Mouse (Mus musculus): ENCODE measurements around the gene Sytl2. TPM values are rescaled to one million over a fixed set of nuclear protein-coding genes. Genes with fewer than 3 reads are reported as not detected.

Sytl2 gene
- total and polyA plus RNA-seq, 3 experiments = 0.85 TPM; not detected in 2

DNA sequence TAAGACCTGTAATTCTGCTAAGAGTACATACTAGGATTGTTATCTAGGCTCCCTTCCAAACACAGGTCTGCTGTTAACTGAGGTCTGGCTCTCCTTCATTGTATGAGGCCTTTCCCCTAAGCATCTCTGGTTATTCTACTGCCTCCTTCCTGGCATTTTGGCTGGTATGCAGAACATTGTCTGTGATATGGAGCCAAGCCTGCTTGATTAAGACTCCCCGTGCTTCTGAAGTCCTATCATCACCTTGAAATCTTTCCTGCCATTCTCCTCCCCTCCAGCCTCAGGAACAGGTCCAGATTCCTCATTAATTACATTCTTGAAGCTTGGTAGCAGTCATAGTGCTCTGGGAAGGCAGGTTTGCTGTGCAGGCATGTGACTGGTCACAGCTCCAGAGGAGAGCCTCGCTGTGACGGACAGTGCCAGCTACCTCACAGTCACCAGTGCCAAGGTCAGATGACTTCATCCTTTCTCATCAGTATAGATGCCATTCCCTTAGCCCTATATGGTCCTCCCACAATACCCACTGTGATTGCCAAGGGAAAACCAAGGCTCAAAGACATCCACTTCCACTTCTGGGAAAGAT, 30.5 kb downstream of the Sytl2 start:
- H3K4me1 ChIP-seq (ENCODE audit: control insufficient read depth in 1 of 2, insufficient read depth in 2 of 2) = no peaks in the 10 kb centered on the region
- H3K27ac ChIP-seq (ENCODE audit: insufficient read depth, low read depth) = no peak overlapping the region
- dilution Hi-C loops (cut with MboI; ENCODE audit: extremely low pct_ligation_motif_present, extremely low pct_unique_long_range_greater_than_20kb, low sequenced_read_pairs) (no loop called here), in situ Hi-C loops (cut with MboI; ENCODE audit: low pct_ligation_motif_present, low pct_unique_long_range_greater_than_20kb, low sequenced_read_pairs) (no loop called here)
- H3K79me2 ChIP-seq (replicated peaks; ENCODE audit: control insufficient read depth, extremely low read depth, insufficient read depth, poor library complexity, severe bottlenecking) = no peaks in the 10 kb centered on the region
- H3K9me3 ChIP-seq (replicated peaks; ENCODE audit: low read length) = no peaks in the 10 kb centered on the region
- H3K4me2 ChIP-seq (ENCODE audit: insufficient read depth, low read depth, poor library complexity, severe bottlenecking) = no peak overlapping the region
- H3K9ac ChIP-seq (ENCODE audit: insufficient read depth, low read depth) = no peak overlapping the region
- TF ChIP-seq MEF2A (IDR thresholded peaks at IDR 0.05; ENCODE audit: borderline replicate concordance, low read depth, low read length) (no peak), MAFK (IDR thresholded peaks at IDR 0.05; ENCODE audit: insufficient replicate concordance, low read length) (no peak), USF1 (IDR thresholded peaks at IDR 0.05; ENCODE audit: low read depth, low read length) (no peak), EP300 (IDR thresholded peaks at IDR 0.05; ENCODE audit: low read length) (no peak), ZC3H11A (IDR thresholded peaks at IDR 0.05; ENCODE audit: low read depth, low read length) (no peak), MYC (IDR thresholded peaks at IDR 0.05; ENCODE audit: low read depth, low read length) (no peak), GABPA (IDR thresholded peaks at IDR 0.05; ENCODE audit: insufficient replicate concordance, low read depth, low read length) (no peak), IRF4 (IDR thresholded peaks at IDR 0.05; ENCODE audit: low read depth, low read length) (no peak), ZMIZ1 (IDR thresholded peaks at IDR 0.05; ENCODE audit: low read depth, low read length) (no peak), MAX (IDR thresholded peaks at IDR 0.05; ENCODE audit: low read length) (no peak)
- no peak for DNase-seq (ENCODE audit: extremely low read depth)
- no peaks in the 10 kb centered on the region for H3K36me3 ChIP-seq (replicated peaks in 1 of 2; ENCODE audit: control insufficient read depth in 1 of 2, insufficient read depth in 1 of 2, low read length in 1 of 2)
- H3K27me3 ChIP-seq (replicated peaks) = no peaks in the 10 kb centered on the region
- H3K4me3 ChIP-seq (replicated peaks in 1 of 3; ENCODE audit: low read depth in 2 of 3, low read length in 2 of 3, poor library complexity in 1 of 3) = no peak overlapping the region

DNA sequence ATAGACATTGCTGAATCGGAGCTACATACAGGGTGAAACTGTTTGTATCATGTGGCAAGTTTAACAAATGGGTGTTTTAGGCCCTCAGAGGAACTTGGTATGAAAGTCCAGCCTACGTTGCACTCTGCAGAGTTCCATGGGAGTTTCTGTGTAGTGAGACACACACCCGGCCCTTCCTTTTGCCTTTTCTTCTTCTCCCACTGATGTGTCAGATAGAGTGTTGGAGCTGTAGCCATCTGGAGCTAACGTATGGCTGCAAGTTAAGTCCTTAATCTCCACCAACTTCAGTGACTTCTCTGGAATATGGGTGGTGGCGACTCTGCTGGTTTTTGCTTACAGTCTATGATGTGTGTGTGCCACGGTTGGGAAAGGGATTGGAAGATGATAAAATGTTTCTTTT, 32.3 kb downstream of the Sytl2 start:
- no peak overlapping the region for H3K4me3 ChIP-seq (replicated peaks in 1 of 3; ENCODE audit: low read depth in 2 of 3, low read length in 2 of 3, poor library complexity in 1 of 3)
- no peaks in the 10 kb centered on the region for H3K27me3 ChIP-seq (replicated peaks)
- in situ Hi-C loops (cut with MboI; ENCODE audit: low pct_ligation_motif_present, low pct_unique_long_range_greater_than_20kb, low sequenced_read_pairs) (no loop called here), dilution Hi-C loops (cut with MboI; ENCODE audit: extremely low pct_ligation_motif_present, extremely low pct_unique_long_range_greater_than_20kb, low sequenced_read_pairs) (no loop called here)
- TF ChIP-seq MYC (IDR thresholded peaks at IDR 0.05; ENCODE audit: low read depth, low read length) = no peak
- TF ChIP-seq TBP (conservative IDR thresholded peaks at IDR 0.05; ENCODE audit: low read depth, low read length) = no peak
- TF ChIP-seq USF1 (IDR thresholded peaks at IDR 0.05; ENCODE audit: low read depth, low read length) = no peak
- TF ChIP-seq EP300 (IDR thresholded peaks at IDR 0.05; ENCODE audit: low read length) = no peak
- TF ChIP-seq TCF12 (IDR thresholded peaks at IDR 0.05; ENCODE audit: low read depth, low read length) = no peak
- no peak for TF ChIP-seq ZC3H11A (IDR thresholded peaks at IDR 0.05; ENCODE audit: low read depth, low read length)
- no peak for TF ChIP-seq ZMIZ1 (IDR thresholded peaks at IDR 0.05; ENCODE audit: low read depth, low read length)
- no peak for TF ChIP-seq POLR2A (IDR thresholded peaks at IDR 0.05; ENCODE audit: low read depth, low read length)
- TF ChIP-seq CTCF (conservative IDR thresholded peaks at IDR 0.05 in 1 of 2, IDR thresholded peaks at IDR 0.05 in 1 of 2; ENCODE audit: low read depth in 2 of 2, low read length in 2 of 2) = no peak
- no peak for TF ChIP-seq GABPA (IDR thresholded peaks at IDR 0.05; ENCODE audit: insufficient replicate concordance, low read depth, low read length)
- no peak for TF ChIP-seq CHD1 (IDR thresholded peaks at IDR 0.05; ENCODE audit: low read depth, low read length)
- TF ChIP-seq JUND (conservative IDR thresholded peaks at IDR 0.05; ENCODE audit: low read depth, low read length) = no peak
- TF ChIP-seq RCOR1 (conservative IDR thresholded peaks at IDR 0.05; ENCODE audit: low read depth, low read length) = no peak
- H3K4me1 ChIP-seq (ENCODE audit: control insufficient read depth in 1 of 2, insufficient read depth in 2 of 2) = no peaks in the 10 kb centered on the region
- H3K9me3 ChIP-seq (replicated peaks; ENCODE audit: low read length) = no peaks in the 10 kb centered on the region
- DNase-seq (ENCODE audit: extremely low read depth) = no peak
- no peak overlapping the region for H3K27ac ChIP-seq (ENCODE audit: insufficient read depth, low read depth)
- H3K4me2 ChIP-seq (ENCODE audit: insufficient read depth, low read depth, poor library complexity, severe bottlenecking) = no peak overlapping the region
- no peaks in the 10 kb centered on the region for H3K36me3 ChIP-seq (replicated peaks in 1 of 2; ENCODE audit: control insufficient read depth in 1 of 2, insufficient read depth in 1 of 2, low read length in 1 of 2)
- no peaks in the 10 kb centered on the region for H3K79me2 ChIP-seq (replicated peaks; ENCODE audit: control insufficient read depth, extremely low read depth, insufficient read depth, poor library complexity, severe bottlenecking)
- H3K9ac ChIP-seq (ENCODE audit: insufficient read depth, low read depth) = no peak overlapping the region
